Mouse (Mus musculus) gastrocnemius, postnatal 10 days (tissue): ENCODE measurements around the gene Ppig. TPM values are rescaled to one million over a fixed set of nuclear protein-coding genes. Genes with fewer than 3 reads are reported as not detected.
A peak's percentile ranks its signal among the peaks of the same experiment; 100 is the strongest.
"Not testable (repeated sequence)": the region's sequence is repeated elsewhere in the genome, so short reads cannot be mapped to it uniquely, and the experiment has no call there.

ENCODE experiments used
- DNase-seq: peaks from one replicate; pipeline ENCODE4 v3.0.0; 2021; ENCODE audit warnings: mixed read lengths
- long read RNA-seq, 2 experiments: library from polyadenylated mRNA; stranded (forward); transcript quantifications; one replicate each; pipeline ENCODE4 v2.0.0; 2021
- total RNA-seq, 2 experiments: library from RNA; stranded (reverse); gene quantifications; 2 replicates each; pipeline ENCODE4 v1.2.3; 2021

The Ppig gene
- total RNA-seq: 10 to 100 TPM; 36.9 to 41.6 TPM
- long read RNA-seq, experiment 1, full-length matches to known transcripts: 14 of 27 reads
- long read RNA-seq, experiment 1, partial matches to known transcripts: 2 of 27 reads
- long read RNA-seq, experiment 1, other reads (novel, unspliced or antisense): 11 of 27 reads
- long read RNA-seq, experiment 2, full-length matches to known transcripts: 12 of 17 reads
- long read RNA-seq, experiment 2, partial matches to known transcripts: 0 of 17 reads
- long read RNA-seq, experiment 2, other reads (novel, unspliced or antisense): 5 of 17 reads

GRCm38 (mm10) chr2:69722273-69722649 is at the start of gene Ppig:
Gene Ppig (plus strand): TSS chr2:69722545.
- no peak for DNase-seq

- peak; percentile 15 for DNase-seq
Measured at GRCm38 (mm10) chr2:69673723-69674122, 48.6 kb upstream of the Ppig start.

- DNase-seq: no peak
Measured at GRCm38 (mm10) chr2:69675266-69675665, 47.1 kb upstream of the Ppig start.

- DNase-seq: no peak
Measured at GRCm38 (mm10) chr2:69676713-69677112, 45.6 kb upstream of the Ppig start.

- DNase-seq: not testable (repeated sequence)
Measured at GRCm38 (mm10) chr2:69677215-69677614, 45.1 kb upstream of the Ppig start.

GRCm38 (mm10) chr2:69679990-69680389 is 42.4 kb upstream of the Ppig start:
- no peak for DNase-seq

- no peak for DNase-seq
Measured at GRCm38 (mm10) chr2:69681931-69682330, 40.4 kb upstream of the Ppig start.

GRCm38 (mm10) chr2:69683036-69683805 is 39.1 kb upstream of the Ppig start:
- no peak for DNase-seq

- DNase-seq: no peak
Measured at GRCm38 (mm10) chr2:69684488-69684887, 37.9 kb upstream of the Ppig start.

- no peak for DNase-seq
Measured at GRCm38 (mm10) chr2:69690214-69690613, 32.1 kb upstream of the Ppig start.

- DNase-seq: no peak
Measured at GRCm38 (mm10) chr2:69690843-69691242, 31.5 kb upstream of the Ppig start.

- DNase-seq: no peak
Measured at GRCm38 (mm10) chr2:69693501-69693900, 28.8 kb upstream of the Ppig start.

- no peak for DNase-seq
Measured at GRCm38 (mm10) chr2:69700446-69700845, 21.9 kb upstream of the Ppig start.

GRCm38 (mm10) chr2:69712171-69712570 is 10.2 kb upstream of the Ppig start:
- no peak for DNase-seq

- DNase-seq: peak; percentile 72
Measured at GRCm38 (mm10) chr2:69712981-69713625, 9.2 kb upstream of the Ppig start, which contains the start of gene Fastkd1. Gene Fastkd1 (minus strand): TSS chr2:69713516.

GRCm38 (mm10) chr2:69713626-69714014 is 8.7 kb upstream of the Ppig start:
- no peak for DNase-seq

GRCm38 (mm10) chr2:69714126-69714525 is 8.2 kb upstream of the Ppig start:
- DNase-seq: no peak

- DNase-seq: no peak
Measured at GRCm38 (mm10) chr2:69716483-69716882, 5.9 kb upstream of the Ppig start.

- DNase-seq: no peak
Measured at GRCm38 (mm10) chr2:69719121-69719520, 3.2 kb upstream of the Ppig start.

- peak; percentile 91 for DNase-seq
Measured at GRCm38 (mm10) chr2:69722650-69723518, 539 bp downstream of the Ppig start.

- no peak for DNase-seq
Measured at GRCm38 (mm10) chr2:69723519-69723825, 1.1 kb downstream of the Ppig start.

- DNase-seq: no peak
Measured at GRCm38 (mm10) chr2:69745091-69745490, 22.7 kb downstream of the Ppig start.
